Mouse (Mus musculus) forebrain, postnatal 0 days (tissue): ENCODE measurements around the gene Endou. TPM values are rescaled to one million over a fixed set of nuclear protein-coding genes. Genes with fewer than 3 reads are reported as not detected.

Experiments
- ATAC-seq: fragments of 200-750 bp; cut with Nextera tagmentation; 2 replicates; pipeline ENCODE4 v1.8.0; 2017; ENCODE audit warnings: mild to moderate bottlenecking, moderate library complexity
- DNase-seq: peaks from one replicate; pipeline ENCODE4 v3.0.0-alpha.2; 2015
- H3K27ac ChIP-seq: fragments of 300-500 bp; sonication (generic); 2 replicates; pipeline ENCODE4 v1.5.1; 2014; ENCODE audit warnings: low read depth, mild to moderate bottlenecking, antibody characterized with exemption, low read length, moderate library complexity, mixed read lengths
- H3K27me3 ChIP-seq: fragments of 300-500 bp; sonication (generic); 2 replicates; pipeline ENCODE4 v1.6.1; 2014; ENCODE audit warnings: mild to moderate bottlenecking, low read length, mixed read lengths; ENCODE audit not compliant: insufficient read depth
- H3K36me3 ChIP-seq: fragments of 300-500 bp; sonication (generic); 2 replicates; pipeline ENCODE4 v1.6.1; 2014; ENCODE audit warnings: mild to moderate bottlenecking, moderate library complexity; ENCODE audit not compliant: insufficient read depth
- H3K4me1 ChIP-seq: fragments of 300-500 bp; sonication (generic); 2 replicates; pipeline ENCODE4 v1.6.1; 2014; ENCODE audit warnings: antibody characterized with exemption; ENCODE audit not compliant: insufficient read depth
- H3K4me2 ChIP-seq: fragments of 300-500 bp; sonication (generic); 2 replicates; pipeline ENCODE4 v1.6.1; 2014; ENCODE audit warnings: low read depth, mild to moderate bottlenecking, moderate library complexity
- H3K4me3 ChIP-seq: fragments of 300-500 bp; sonication (generic); 2 replicates; pipeline ENCODE4 v1.5.1; 2014; ENCODE audit warnings: low read depth, low read length, mixed read lengths
- H3K9ac ChIP-seq: fragments of 300-500 bp; sonication (generic); 2 replicates; pipeline ENCODE4 v1.6.1; 2014; ENCODE audit warnings: mild to moderate bottlenecking
- H3K9me3 ChIP-seq: fragments of 300-500 bp; sonication (generic); 2 replicates; pipeline ENCODE4 v1.6.1; 2016; ENCODE audit warnings: low read length
- CTCF ChIP-seq: sonication (generic); IDR thresholded peaks from 2 replicates; pipeline ENCODE4 v1.5.1; 2016; ENCODE audit warnings: antibody characterized with exemption, control low read depth, low read depth
- WGBS: fragments of 180-500 bp; shearing (Covaris S2); extraction: QIAGEN DNeasy Blood & Tissue Kit; methylation state at CpG from one replicate; pipeline ENCODE4 v1.1.7; 2014; 5-methylcytosine and 5-hydroxymethylcytosine counted together
- polyA plus RNA-seq: library from polyadenylated mRNA; unstranded; fragments of >200 nt; fragmentation: Nextera tagmentation; extraction: Ambion mirVana; gene quantifications from 2 replicates; pipeline ENCODE4 v1.2.1, GENCODE M21; 2015
- total RNA-seq: library from RNA; depleted of rRNA; stranded (reverse); fragments of >200 nt; gene quantifications from 2 replicates; pipeline ENCODE4 v1.2.3, GENCODE M21; 2014; rRNA removed

Gene Endou
- total and polyA plus RNA-seq, 2 experiments from 2014 or later, result 0.14 to 0.34 TPM

GRCm38 (mm10) chr15:97666457-97666770 is 64.7 kb downstream of the Endou start:
- no peaks in the 10 kb centered on the region for H3K36me3 ChIP-seq
- 92% methylated on average over 10 of the region's 10 CpGs for WGBS
- H3K4me3 ChIP-seq, result no peak overlapping the region
- no peak for DNase-seq
- H3K4me1 ChIP-seq, result 0 out of 2 replicates have a peak, but pooled peaks cover 4% of the 10 kb centered on the region
- no peak for ATAC-seq
- H3K4me2 ChIP-seq, result no peak overlapping the region
- no peak for TF ChIP-seq CTCF
- no peak overlapping the region for H3K9ac ChIP-seq
- no peaks in the 10 kb centered on the region for H3K9me3 ChIP-seq
- no peaks in the 10 kb centered on the region for H3K27me3 ChIP-seq
- no peak overlapping the region for H3K27ac ChIP-seq

GRCm38 (mm10) chr15:97665770-97666456 is 65.2 kb downstream of the Endou start:
- H3K4me3 ChIP-seq, result no peak overlapping the region
- 74% methylated on average over 25 of the region's 25 CpGs for WGBS
- 0 out of 2 replicates have a peak, but pooled peaks cover 4% of the 10 kb centered on the region for H3K4me1 ChIP-seq
- no peak for TF ChIP-seq CTCF
- H3K27ac ChIP-seq, result no peak overlapping the region
- ATAC-seq, result no peak
- H3K9ac ChIP-seq, result no peak overlapping the region
- no peaks in the 10 kb centered on the region for H3K9me3 ChIP-seq
- DNase-seq, result no peak
- H3K27me3 ChIP-seq, result no peaks in the 10 kb centered on the region
- no peak overlapping the region for H3K4me2 ChIP-seq
- no peaks in the 10 kb centered on the region for H3K36me3 ChIP-seq

GRCm38 (mm10) chr15:97664981-97665668 is 66.0 kb downstream of the Endou start:
- H3K9me3 ChIP-seq, result no peaks in the 10 kb centered on the region
- 62% methylated on average over 16 of the region's 16 CpGs for WGBS
- H3K27ac ChIP-seq, result no peak overlapping the region
- DNase-seq (peak; percentile 68), ATAC-seq (no peak)
- H3K4me2 ChIP-seq, result no peak overlapping the region
- TF ChIP-seq CTCF, result peak; percentile 79
- H3K27me3 ChIP-seq, result no peaks in the 10 kb centered on the region
- H3K36me3 ChIP-seq, result no peaks in the 10 kb centered on the region
- 0 out of 2 replicates have a peak, but pooled peaks cover 4% of the 10 kb centered on the region for H3K4me1 ChIP-seq
- no peak overlapping the region for H3K9ac ChIP-seq
- H3K4me3 ChIP-seq, result no peak overlapping the region

- Histone ChIP-seq H3K9me3 (no peaks in the 10 kb centered on the region), H3K4me2 (peak overlapping the region; percentile 66), H3K27ac (peak overlapping the region; percentile 88), H3K4me1 (0 out of 2 replicates have a peak, but pooled peaks cover 4% of the 10 kb centered on the region), H3K36me3 (no peaks in the 10 kb centered on the region), H3K4me3 (peak overlapping the region; percentile 39), H3K27me3 (no peaks in the 10 kb centered on the region), H3K9ac (peak overlapping the region; percentile 60)
- DNase-seq (peak; percentile 92), ATAC-seq (peak; percentile 87)
- 5% methylated on average over 19 of the region's 19 CpGs for WGBS
- TF ChIP-seq CTCF, result peak; percentile 87
Observed at GRCm38 (mm10) chr15:97663750-97664406, 67.3 kb downstream of the Endou start.

Other genes starting within 250 kb of the Endou start
- gene Rpap3, start 25.5 kb downstream of the Endou start, total RNA-seq, result 39.6 and 45.5 TPM in 2 replicates
- 45.6 and 47.7 TPM in 2 replicates for gene Rpap3, start 25.5 kb downstream of the Endou start, polyA plus RNA-seq
- 16.6 and 22.0 TPM in 2 replicates for gene Rapgef3, start 36.6 kb upstream of the Endou start, total RNA-seq
- 6.5 and 8.7 TPM in 2 replicates for gene Rapgef3, start 36.6 kb upstream of the Endou start, polyA plus RNA-seq
- 40.2 and 56.4 TPM in 2 replicates for gene Slc48a1, start 47.2 kb upstream of the Endou start, total RNA-seq
- 123 and 135 TPM in 2 replicates for gene Slc48a1, start 47.2 kb upstream of the Endou start, polyA plus RNA-seq
- gene Hdac7, start 113.2 kb upstream of the Endou start, total RNA-seq, result 20.7 and 29.4 TPM in 2 replicates
- gene Hdac7, start 113.2 kb upstream of the Endou start, polyA plus RNA-seq, result 16.2 and 21.6 TPM in 2 replicates
- gene Vdr, start 179.3 kb upstream of the Endou start, total RNA-seq, result 0.15 and 0.76 TPM in 2 replicates
- gene Vdr, start 179.3 kb upstream of the Endou start, polyA plus RNA-seq, result 0.04 and 0.05 TPM in 2 replicates
- 44.4 and 50.8 TPM in 2 replicates for gene Tmem106c, start 232.9 kb upstream of the Endou start, total RNA-seq
- 62.8 and 66.1 TPM in 2 replicates for gene Tmem106c, start 232.9 kb upstream of the Endou start, polyA plus RNA-seq